Mouse (Mus musculus) CH12.LX (cell line): ENCODE results near the gene Tln2.

Experiments
- CTCF ChIP-seq, 2 experiments: IDR thresholded peaks in 1 of 2; conservative IDR thresholded peaks in 1 of 2; 2 replicates each; pipeline ENCODE4 v1.5.1; 2011 to 2012; ENCODE audit warnings: low read depth in 2 of 2, low read length in 2 of 2, improper control_type of control experiment in 1 of 2, inconsistent platforms in 1 of 2, mild to moderate bottlenecking in 1 of 2, moderate library complexity in 1 of 2
- EP300 ChIP-seq: IDR thresholded peaks from 2 replicates; pipeline ENCODE4 v1.6.1; 2011; ENCODE audit warnings: low read length, improper control_type of control experiment
- JUN ChIP-seq: IDR thresholded peaks from 2 replicates; pipeline ENCODE4 v1.6.1; 2011; ENCODE audit warnings: low read depth, mild to moderate bottlenecking, low read length, improper control_type of control experiment, moderate library complexity; ENCODE audit not compliant: insufficient read depth
- JUND ChIP-seq: conservative IDR thresholded peaks from 2 replicates; pipeline ENCODE4 v1.6.1; 2011; ENCODE audit warnings: low read depth, low read length, improper control_type of control experiment
- MAZ ChIP-seq: IDR thresholded peaks from 2 replicates; pipeline ENCODE4 v1.6.1; 2012; ENCODE audit warnings: low read depth, mild to moderate bottlenecking, inconsistent platforms, low read length, improper control_type of control experiment, moderate library complexity
- MEF2A ChIP-seq: IDR thresholded peaks from 2 replicates; pipeline ENCODE4 v1.6.1; 2014; ENCODE audit warnings: low read depth, mild to moderate bottlenecking, inconsistent platforms, low read length, improper control_type of control experiment, borderline replicate concordance
- POLR2A ChIP-seq: IDR thresholded peaks from 2 replicates; pipeline ENCODE4 v1.6.1; 2011; ENCODE audit warnings: low read depth, mild to moderate bottlenecking, improper control_type of control experiment, low read length
- RCOR1 ChIP-seq: conservative IDR thresholded peaks from 2 replicates; pipeline ENCODE4 v1.6.1; 2012; ENCODE audit warnings: low read depth, mild to moderate bottlenecking, inconsistent platforms, low read length, improper control_type of control experiment
- SMC3 ChIP-seq: IDR thresholded peaks from 2 replicates; pipeline ENCODE4 v1.6.1; 2011; ENCODE audit warnings: low read depth, low read length, improper control_type of control experiment
- UBTF ChIP-seq: IDR thresholded peaks from 2 replicates; pipeline ENCODE4 v1.6.1; 2012; ENCODE audit warnings: low read depth, mild to moderate bottlenecking, inconsistent platforms, low read length, improper control_type of control experiment, moderate library complexity
- ZNF384 ChIP-seq: IDR thresholded peaks from 2 replicates; pipeline ENCODE4 v1.6.1; 2012; ENCODE audit warnings: low read depth, low read length, improper control_type of control experiment, inconsistent platforms

GRCm38 (mm10) chr9:67378772-67379171 lies 180.7 kb downstream of the Tln2 start:
- TF ChIP-seq JUND (no peak), CTCF (conservative IDR thresholded peaks at IDR 0.05 in 1 of 2, IDR thresholded peaks at IDR 0.05 in 1 of 2; ENCODE audit: low read depth in 2 of 2, low read length in 2 of 2) (no peak), UBTF (no peak), POLR2A (no peak), EP300 (no peak), SMC3 (no peak), JUN (no peak), RCOR1 (no peak), MEF2A (no peak), ZNF384 (no peak), MAZ (no peak)
